Mouse (Mus musculus) embryo, embryonic 10 days (tissue): ENCODE measurements around the gene Slfn2.

Source experiments
- DNase-seq: peaks from one replicate; pipeline ENCODE4 v3.0.0-alpha.2; 2015; ENCODE audit warnings: low spot score

The Slfn2 gene

DNA sequence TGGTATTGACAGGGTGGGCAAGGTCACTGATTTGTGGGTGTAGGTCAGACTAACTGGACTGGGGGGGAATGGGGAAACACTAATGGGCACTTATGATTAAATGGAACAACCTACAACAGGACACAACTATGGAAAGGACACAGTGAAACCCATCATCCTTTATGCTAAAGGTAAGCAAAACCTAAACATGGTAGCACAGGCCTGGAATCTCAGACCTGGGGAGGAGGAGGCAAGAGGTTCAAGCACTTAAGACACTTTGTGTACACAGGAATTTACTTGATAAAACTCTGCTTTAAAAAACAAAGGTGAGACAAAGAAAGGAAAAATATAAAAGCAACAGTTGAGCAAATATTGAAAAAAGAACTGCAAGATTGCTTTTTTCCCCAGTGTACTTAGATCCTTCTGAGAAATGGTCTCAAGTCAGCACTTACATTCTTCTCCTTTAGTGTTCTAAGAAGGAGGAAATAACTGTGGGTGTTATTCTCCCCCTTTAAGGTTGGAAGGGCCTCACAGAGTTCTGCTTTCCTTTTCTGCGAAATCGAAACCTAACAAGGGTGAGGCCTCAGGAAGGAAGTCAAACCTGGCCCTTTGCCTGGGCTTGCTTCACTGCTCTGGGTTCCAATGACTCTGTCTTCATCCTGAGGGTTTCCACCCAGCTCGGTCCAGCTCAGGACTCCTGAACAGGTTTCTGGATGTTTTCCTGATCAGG, 13.0 kb downstream of the Slfn2 start:
- DNase-seq, result no peak

DNA sequence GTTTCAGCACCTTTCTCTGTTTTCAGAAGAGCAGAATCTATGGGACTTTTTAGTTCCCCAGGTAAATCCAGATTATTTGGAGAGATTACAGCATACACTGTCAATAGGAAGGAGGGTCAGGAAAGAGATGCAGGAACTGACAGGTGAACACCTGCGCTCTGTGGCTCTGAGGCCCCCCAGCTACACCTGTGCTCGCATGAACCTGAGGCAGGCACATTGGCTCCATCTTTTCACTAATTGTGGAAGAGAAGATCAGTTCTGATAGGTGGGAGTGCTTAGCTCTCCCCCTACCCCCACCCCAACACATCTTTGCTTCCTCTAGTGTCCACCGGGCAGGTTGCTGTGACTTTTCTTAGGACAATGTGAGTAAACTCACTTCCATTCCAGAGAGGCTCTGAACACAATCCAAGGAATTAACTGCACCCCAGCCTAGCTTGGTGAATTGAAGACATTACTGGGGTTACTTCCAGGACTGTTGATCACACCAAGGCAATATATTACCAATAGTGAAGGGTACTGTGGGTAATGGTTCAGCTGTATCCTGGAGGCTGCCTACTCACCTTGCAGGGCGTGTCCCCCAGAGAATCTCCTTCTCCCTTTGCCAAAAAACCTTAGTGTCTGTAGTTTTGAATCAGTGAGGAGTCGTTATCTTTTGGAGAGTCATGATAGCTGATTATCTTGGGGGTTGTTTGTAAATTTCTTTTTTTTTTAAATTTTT, 13.7 kb downstream of the Slfn2 start:
- no peak for DNase-seq

DNA sequence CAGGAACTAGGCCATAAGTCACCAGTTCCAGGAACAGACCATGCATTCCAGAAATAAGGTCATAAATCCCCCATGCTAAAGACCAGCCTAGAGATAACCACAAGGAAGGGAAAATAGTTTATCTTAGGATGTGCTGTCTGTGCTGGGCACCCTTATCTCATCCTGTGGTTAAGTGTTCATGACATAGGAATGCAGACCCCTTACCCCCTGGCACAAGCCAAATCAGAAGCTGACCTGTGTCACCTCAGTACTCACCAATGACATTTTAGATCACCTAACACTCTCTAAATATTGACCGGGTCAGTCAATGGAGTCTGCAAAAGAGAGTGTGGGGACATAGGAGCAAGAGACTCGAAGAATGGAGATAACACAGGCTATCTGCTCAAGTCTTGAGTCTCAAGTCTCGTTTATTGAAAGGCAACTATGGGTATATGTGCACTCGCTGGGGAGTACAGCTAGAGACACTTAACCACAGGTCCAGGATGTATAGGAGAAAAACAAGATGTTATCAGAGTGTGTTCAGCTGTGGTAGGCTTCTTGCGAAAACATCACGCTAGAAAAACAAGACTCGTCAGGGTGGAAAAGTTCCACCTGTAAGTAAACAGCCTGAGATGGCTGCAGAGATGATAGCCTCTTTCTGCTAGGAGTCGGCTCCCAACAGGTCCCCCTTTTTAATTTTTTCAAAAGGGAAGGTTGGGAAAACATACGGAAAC, 14.7 kb downstream of the Slfn2 start:
- DNase-seq, result no peak

DNA sequence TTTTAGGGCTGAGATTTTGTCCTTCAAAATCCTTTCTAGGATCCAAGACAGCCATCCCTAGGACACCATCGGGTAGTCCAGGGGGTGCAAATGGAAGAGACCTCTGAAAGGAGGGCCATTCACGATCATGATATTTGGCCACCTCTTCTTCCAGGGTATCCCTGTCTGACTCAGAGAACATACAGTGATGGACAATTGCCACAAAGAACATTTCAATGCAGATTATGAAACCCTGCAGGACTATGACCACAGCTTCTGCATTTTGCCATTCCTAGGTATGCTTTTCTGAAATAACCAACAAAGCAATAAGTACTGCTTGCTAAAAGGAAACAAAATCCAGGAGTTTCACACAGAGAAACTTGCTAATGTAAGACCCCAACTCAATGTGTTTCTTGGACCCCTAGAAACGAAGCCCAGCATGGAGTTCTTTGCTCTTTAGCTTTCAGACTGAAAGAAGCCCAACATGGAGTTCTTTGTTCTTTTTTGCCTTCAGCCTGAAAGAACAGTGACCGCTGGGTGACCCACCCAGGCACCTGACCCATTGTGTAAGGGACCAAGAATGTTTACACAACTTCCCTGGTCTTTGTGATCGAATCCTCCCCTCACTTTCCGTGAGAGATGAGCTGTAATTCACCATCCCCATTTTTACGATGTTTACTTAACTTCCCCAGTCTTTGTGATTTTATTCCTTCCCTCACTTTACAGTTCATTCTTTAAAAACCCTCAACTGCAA, 18.0 kb downstream of the Slfn2 start:
- no peak for DNase-seq

DNA sequence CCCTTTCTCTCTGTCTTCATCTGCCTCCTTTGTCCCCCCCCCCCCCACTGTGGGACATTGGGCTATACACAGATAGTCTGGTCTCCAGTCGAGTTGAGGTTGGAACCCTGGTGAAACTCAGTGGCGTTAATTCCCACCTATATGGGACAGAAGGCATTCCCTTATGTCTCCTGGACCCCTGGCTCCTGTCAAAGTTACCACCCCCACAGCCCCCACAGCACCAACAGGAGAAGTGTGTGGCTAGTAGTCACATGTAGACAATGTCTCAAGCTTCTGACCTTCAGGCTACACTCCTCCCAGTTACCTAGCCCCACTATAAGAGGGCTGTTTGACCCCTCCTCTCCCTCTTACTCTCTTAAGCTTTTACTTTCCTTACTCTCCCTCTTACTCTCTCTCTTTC, 19.2 kb downstream of the Slfn2 start:
- no peak for DNase-seq

DNA sequence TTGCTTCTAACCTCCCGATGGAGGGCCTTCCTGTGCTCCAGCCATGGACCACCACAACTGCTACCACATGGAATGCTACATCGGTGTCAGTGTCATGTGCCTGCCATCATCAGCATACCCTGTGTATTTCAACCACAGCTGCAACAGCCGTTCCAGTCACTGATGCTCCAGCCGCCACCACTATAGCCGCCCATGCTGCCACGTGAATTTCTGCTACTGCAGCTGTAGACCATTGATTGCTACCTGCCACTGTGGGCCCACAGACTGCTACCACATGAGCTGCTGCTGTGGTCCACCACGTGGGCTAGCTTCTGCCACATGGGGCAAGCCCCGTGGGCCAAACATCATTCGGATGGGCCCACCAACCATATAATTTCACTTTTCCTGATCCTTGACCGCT, 19.8 kb downstream of the Slfn2 start:
- no peak for DNase-seq

- DNase-seq, result peak; percentile 29
These were observed 50.2 kb downstream of the Slfn2 start for GRCm38 (mm10) chr11:83115138-83115537.

DNA sequence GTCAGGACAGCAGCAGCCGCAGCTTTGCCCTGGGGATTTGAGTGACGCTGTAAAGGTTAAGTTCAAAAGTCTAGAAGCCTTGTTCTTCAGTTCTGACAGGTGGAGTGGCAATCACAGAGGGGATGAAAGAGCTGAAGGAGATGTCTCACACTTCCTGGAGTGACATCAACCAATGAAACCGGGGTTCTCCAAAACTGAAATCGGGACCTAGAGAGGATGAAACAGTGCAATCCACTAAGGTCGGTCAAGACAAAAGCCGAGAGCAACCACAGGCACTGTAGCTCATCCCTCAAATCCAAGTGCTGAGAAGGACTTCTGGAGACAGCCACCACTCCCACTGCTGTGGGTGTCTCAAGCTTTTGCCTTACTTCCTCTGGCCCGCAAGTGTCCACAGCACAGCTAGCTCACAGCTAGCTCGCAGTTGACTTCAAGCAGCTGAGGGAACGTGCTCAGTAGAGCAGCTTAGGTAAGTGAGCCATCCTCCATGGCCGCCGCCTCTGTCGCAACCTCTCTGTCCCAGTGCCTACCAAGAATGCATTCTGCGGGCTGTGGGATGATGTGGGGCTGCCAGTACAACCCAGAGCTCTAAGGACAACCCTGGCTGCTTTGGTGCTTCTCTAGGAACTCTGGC, 51.8 kb downstream of the Slfn2 start, which contains the start of gene Slfn1:
Gene Slfn1, plus strand, starts transcription at position 253 of the 631 bp plus-strand sequence.
- no peak for DNase-seq

DNA sequence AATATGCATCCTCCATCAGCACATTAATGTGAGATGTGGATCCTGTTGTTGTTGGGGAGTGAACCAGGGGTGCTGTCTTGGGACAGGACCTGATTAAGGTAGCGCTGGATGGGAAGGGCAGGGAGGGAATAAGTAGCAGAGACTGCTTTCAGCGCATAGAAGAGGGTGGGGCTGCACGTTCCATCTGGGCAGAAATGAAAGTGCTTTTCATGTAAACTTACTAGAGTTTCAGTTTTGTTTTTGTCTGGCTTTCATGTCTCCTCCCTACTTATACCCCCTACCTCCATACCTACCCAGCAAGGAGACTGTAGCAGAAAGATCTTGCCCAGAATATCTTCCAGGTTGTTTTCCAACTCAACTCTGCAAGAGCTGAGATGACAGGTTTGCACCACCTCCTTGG, 53.1 kb downstream of the Slfn2 start:
- no peak for DNase-seq
